Mouse (Mus musculus) E14TG2a.4 (cell line): ENCODE results near the gene Obp2b.
"Not testable (repeated sequence)": the region's sequence is repeated elsewhere in the genome, so short reads cannot be mapped to it uniquely, and the experiment has no call there.

ENCODE experiments used
- CTCF ChIP-seq: conservative IDR thresholded peaks from 2 replicates; pipeline ENCODE4 v1.5.1; 2014; ENCODE audit warnings: low read length
- NANOG ChIP-seq: IDR thresholded peaks from 2 replicates; pipeline ENCODE4 v1.6.1; 2014; ENCODE audit warnings: borderline replicate concordance, low read length, mixed read lengths

DNA sequence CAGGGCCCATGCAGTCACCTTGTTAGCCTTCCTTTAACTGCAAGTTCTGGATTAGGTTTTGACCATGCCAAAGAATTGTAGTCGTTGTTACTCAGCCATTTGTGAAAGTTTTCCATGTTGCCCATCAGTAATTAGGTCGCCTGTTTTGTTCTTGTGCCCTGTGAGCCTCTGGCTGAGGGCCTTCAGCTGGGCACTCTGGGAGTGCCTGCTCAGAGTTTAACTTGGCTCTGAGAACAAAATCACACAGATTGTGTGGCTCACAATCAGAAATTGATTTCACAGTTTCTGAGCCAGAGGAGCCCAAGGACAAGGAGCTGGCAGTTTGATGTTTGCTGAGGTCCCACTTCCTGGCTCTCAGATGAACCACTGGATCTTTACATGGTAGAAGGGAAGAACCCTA is 27.0 kb upstream of the Obp2b start:
- TF ChIP-seq CTCF, NANOG: not testable (repeated sequence)
